Mouse (Mus musculus) midbrain, embryonic 16.5 days (tissue): Measurements from ENCODE around the gene Nfib. TPM values are rescaled to one million over a fixed set of nuclear protein-coding genes. Genes with fewer than 3 reads are reported as not detected.

Experiments
- ATAC-seq: fragments of 200-750 bp; cut with Nextera tagmentation; 2 replicates; pipeline ENCODE4 v1.8.0; 2017; ENCODE audit warnings: moderate TSS enrichment
- H3K27ac ChIP-seq: fragments of 300-500 bp; sonication (generic); 2 replicates; pipeline ENCODE4 v1.5.1; 2014; ENCODE audit warnings: mild to moderate bottlenecking, low read length, mixed read lengths
- H3K27me3 ChIP-seq: fragments of 300-500 bp; sonication (generic); 2 replicates; pipeline ENCODE4 v1.6.1; 2014; ENCODE audit warnings: low read depth, low read length, mixed read lengths; ENCODE audit not compliant: control insufficient read depth, insufficient read depth
- H3K36me3 ChIP-seq: fragments of 300-500 bp; sonication (generic); 2 replicates; pipeline ENCODE4 v1.6.1; 2014; ENCODE audit warnings: mild to moderate bottlenecking, low read length, moderate library complexity, mixed read lengths; ENCODE audit not compliant: control insufficient read depth, insufficient read depth
- H3K4me1 ChIP-seq: fragments of 300-500 bp; sonication (generic); 2 replicates; pipeline ENCODE4 v1.6.1; 2014; ENCODE audit warnings: mild to moderate bottlenecking, low read length, mixed read lengths; ENCODE audit not compliant: control insufficient read depth, insufficient read depth
- H3K4me2 ChIP-seq: fragments of 300-500 bp; sonication (generic); 2 replicates; pipeline ENCODE4 v1.6.1; 2014; ENCODE audit warnings: mild to moderate bottlenecking, low read length, mixed read lengths
- H3K4me3 ChIP-seq: fragments of 300-500 bp; sonication (generic); 2 replicates; pipeline ENCODE4 v1.5.1; 2014; ENCODE audit warnings: low read depth, mild to moderate bottlenecking, low read length, moderate library complexity, mixed read lengths
- H3K9ac ChIP-seq: fragments of 300-500 bp; sonication (generic); 2 replicates; pipeline ENCODE4 v1.6.1; 2014; ENCODE audit warnings: low read depth, low read length, mixed read lengths
- H3K9me3 ChIP-seq: fragments of 300-500 bp; sonication (generic); replicated peaks from 2 replicates; pipeline ENCODE4 v1.6.1; 2014; ENCODE audit warnings: mild to moderate bottlenecking, low read length, mixed read lengths; ENCODE audit not compliant: control insufficient read depth, poor library complexity, severe bottlenecking
- WGBS: fragments of 180-500 bp; shearing (Covaris S2); extraction: QIAGEN DNeasy Blood & Tissue Kit; methylation state at CpG from one replicate; pipeline ENCODE4 v1.1.7; 2014; 5-methylcytosine and 5-hydroxymethylcytosine counted together
- polyA plus RNA-seq: library from polyadenylated mRNA; unstranded; fragments of >200 nt; fragmentation: Nextera tagmentation; extraction: Ambion mirVana; gene quantifications from 2 replicates; pipeline ENCODE4 v1.2.1, GENCODE M21; 2015

Nfib gene
- polyA plus RNA-seq, 1 experiment from 2014 or later: 47.2 TPM

DNA sequence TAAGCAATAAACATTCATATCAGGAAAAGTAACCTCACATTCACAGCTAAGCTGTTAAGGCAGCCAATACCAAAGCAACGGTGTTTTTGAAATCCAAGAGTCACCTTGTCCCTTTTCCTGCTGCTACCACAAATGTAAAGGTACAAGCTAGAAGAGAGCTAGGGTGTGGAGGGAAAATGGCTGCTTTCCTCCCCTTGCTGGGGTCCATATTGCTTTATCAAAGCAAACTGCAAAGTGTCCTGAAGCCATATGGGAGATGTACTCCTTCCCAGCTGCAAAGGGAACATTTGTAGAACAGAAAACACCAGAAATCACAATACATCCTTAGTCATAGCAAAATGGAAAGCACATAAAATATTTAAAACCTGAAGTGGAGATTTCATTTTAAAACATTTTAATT lies 456.6 kb downstream of the Nfib start:
- H3K9me3 ChIP-seq: peaks cover 4% of the 10 kb centered on the region; the same call in 1 of the 2 replicates
- H3K27me3 ChIP-seq: no peaks in the 10 kb centered on the region
- no peaks in the 10 kb centered on the region for H3K4me1 ChIP-seq
- H3K27ac ChIP-seq: no peak overlapping the region
- no peak overlapping the region for H3K4me2 ChIP-seq
- ATAC-seq: no peak
- 78% methylated on average over 1 of the region's 1 CpGs for WGBS
- H3K36me3 ChIP-seq: no peaks in the 10 kb centered on the region
- no peak overlapping the region for H3K9ac ChIP-seq
- no peak overlapping the region for H3K4me3 ChIP-seq

DNA sequence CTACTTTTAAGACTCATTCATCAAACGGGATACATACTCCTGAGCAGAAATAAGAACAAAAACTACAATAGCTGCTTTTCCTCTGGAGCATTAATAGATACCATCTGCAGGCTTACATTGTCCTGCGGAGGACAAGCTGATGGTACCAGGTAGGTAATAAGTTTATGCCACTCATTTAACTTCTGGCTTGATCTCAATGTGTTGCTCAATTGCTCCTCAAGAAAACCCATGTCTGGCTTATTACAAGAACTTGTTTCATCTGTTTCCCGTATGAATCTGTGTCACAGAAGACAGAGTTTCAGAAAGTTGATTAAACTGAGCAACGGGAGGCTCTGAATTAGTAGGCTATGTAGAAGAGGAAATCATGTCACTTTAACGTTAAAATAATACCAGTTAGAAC lies 457.5 kb downstream of the Nfib start:
- Histone ChIP-seq H3K4me1 (no peaks in the 10 kb centered on the region), H3K4me2 (no peak overlapping the region), H3K27me3 (no peaks in the 10 kb centered on the region), H3K9ac (no peak overlapping the region), H3K9me3 (peaks cover 4% of the 10 kb centered on the region; the same call in 1 of the 2 replicates), H3K36me3 (no peaks in the 10 kb centered on the region), H3K4me3 (no peak overlapping the region), H3K27ac (no peak overlapping the region)
- ATAC-seq: no peak
- 93% methylated on average over 5 of the region's 5 CpGs for WGBS

DNA sequence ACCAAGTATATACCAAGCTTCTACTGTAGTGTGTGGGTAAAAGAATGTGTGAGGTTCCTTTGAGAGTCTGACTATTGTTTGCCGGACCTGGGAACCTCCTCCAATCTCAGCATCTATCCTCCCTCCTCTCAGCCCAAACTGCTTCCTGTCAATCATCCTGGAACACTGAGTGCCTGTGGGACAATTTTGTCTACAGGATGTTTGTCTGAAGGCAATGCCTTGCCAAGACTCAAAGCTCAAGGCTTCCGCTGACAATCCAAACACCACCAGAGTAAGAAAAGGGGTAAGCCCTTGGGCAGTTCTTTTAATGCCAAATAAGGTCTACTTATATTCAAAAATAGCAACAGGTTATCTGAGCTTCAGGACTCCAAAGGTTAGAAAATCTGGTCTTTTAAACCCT lies 459.3 kb downstream of the Nfib start:
- 83% methylated on average over 2 of the region's 2 CpGs for WGBS
- ATAC-seq: no peak
- H3K36me3 ChIP-seq: no peaks in the 10 kb centered on the region
- no peaks in the 10 kb centered on the region for H3K4me1 ChIP-seq
- no peaks in the 10 kb centered on the region for H3K27me3 ChIP-seq
- peaks cover 4% of the 10 kb centered on the region; the same call in 1 of the 2 replicates for H3K9me3 ChIP-seq
- H3K27ac ChIP-seq: no peak overlapping the region
- H3K4me3 ChIP-seq: no peak overlapping the region
- no peak overlapping the region for H3K4me2 ChIP-seq
- H3K9ac ChIP-seq: no peak overlapping the region

Other genes with a start within 250 kb of the Nfib start
- gene Zdhhc21, start 154.2 kb upstream of the Nfib start, polyA plus RNA-seq: 19.2 and 21.6 TPM in 2 replicates
- not detected in 2 replicates for gene Cer1, start 179.4 kb upstream of the Nfib start, polyA plus RNA-seq